Mouse (Mus musculus) urinary bladder, postnatal 14 days (tissue): ENCODE results near the gene Gm19684.
"Not testable (repeated sequence)": the region's sequence is repeated elsewhere in the genome, so short reads cannot be mapped to it uniquely, and the experiment has no call there.

Experiments used
- DNase-seq: peaks from one replicate; pipeline ENCODE4 v3.0.0; 2021; ENCODE audit warnings: low spot score

Gene Gm19684

DNA sequence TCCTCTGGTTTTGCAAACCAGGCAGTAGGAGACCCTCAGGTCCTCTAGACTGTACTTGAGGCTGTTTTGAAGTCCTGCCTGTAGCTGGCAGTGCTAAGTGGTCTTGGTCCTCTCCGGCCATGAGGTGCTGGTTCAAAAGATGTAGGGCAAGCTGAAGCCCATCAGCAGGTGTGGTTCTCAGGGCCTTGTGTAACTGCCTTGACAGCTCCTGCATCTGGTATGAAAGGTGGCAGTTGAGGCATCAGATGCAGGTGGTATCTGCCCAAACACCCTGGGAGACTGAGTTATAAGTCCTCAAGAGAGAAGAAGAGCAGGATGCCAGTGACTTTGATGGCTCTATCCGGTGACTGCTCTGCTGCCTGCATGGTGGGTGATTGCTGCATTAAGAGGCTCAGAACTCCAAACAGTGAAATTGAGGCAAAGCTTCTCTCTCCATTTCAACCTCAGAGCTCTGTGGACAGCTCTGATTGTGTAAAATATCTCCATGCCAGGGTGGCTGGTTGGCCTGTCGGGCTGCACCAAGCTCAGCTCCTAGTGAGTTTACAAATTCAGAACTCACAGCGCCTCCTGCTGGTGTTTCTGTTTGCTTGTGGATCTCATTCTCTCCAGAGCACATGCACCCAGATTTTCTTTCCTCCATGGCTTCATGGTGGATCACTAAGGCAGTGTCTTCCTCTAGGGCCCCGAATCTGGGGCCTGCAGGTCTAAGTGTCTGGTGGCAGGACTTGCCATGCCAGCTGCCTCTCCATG is 10.2 kb downstream of the Gm19684 start:
- no peak for DNase-seq

DNA sequence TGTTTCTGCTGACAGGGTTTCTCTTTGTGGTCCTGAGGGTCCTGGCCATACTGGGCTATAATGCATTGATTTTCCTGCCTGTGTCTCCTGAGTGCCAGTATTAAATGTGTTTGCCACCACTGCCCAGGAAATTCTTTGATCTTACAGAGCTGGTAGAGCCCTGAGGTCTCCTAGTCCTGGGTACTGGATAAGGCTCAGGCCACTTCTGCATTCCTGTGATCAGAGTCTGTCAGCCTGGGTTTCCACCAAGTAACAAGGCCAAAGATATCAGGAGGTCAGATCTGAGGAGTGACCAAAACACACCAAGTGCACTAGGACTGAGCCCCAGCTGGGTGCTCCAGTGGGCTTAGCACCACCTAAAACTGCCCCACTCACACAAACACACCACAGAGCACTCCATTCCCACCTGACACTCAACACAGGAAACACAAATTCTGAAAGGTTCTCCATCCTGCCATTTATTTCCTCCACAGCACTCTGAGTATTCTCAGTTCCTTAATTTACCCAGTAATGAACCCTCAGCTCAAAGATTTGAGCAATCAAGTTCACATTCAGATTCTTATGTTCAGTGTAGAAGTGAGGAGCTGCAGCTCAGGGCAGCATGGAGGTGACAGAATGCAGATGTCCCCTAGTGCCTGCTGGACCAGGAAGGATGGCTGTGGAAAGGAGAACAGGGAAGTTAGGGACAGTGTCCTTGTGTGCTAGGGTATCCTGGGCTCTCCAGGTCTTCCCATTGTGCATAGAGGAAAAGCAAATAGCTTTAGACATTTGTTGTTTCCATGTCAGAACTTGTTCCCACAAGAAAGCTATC is 14.1 kb downstream of the Gm19684 start:
- not testable (repeated sequence) for DNase-seq

DNA sequence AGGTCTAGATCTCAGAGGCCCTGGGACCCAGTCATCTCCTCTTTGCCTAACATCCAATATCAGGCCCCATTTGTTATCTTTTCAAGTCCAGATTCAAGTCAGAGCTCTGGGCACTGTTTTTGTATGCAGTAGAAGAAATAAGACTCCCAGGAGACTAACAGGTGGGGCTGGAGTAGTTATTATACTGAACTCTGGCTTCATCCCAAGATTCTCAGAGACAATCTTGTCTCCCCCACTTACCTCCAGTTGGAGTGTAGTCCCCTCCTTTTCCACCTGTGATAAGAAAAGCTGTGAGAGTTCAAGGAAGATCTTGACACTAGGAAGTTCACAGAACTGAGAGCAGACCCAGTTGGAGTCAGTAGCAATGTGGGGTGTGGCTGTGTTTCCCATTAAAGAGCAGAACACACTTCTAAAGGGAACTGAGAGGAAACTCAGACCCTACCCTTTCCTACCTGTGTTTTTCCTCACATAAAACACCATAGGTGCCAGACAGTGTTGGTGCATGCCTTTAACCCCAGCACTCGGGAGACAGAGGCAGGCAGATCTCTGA is 14.9 kb downstream of the Gm19684 start:
- DNase-seq = not testable (repeated sequence)

DNA sequence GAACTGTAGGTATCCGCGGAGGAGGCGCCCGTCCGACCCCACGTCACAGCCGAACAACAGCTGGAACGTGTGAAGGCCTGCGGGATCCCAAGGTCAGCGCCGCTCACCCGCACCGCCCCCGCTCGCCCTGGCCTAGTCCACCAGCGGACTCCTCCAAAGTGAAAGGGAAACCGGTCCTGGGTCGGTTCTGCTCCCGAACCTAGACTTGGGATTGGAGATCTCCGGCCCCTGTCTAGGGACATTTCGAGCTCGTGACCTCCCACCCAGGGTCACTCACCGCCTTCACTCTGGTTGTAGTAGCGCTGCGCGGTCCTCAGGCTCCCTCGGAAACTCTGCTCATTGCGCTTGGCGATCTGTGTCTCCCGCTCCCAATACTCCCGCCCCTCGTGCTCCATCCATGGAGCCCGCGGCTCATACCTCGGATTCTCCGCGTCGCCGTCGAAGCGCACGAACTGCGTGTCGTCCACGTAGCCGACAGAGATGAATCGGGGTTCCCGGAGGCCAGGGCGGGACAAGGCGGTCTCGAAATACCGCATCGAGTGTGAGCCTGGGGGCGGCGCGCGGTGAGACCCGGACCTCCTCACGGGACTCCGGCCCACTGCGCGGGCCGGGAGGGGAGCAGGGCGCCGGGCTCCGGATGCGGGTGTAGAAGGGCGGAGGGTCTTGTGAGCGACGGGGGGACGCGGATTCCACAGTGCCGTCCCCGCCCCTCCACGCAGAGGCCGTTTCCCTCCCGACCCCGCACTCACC is 23.8 kb downstream of the Gm19684 start:
- DNase-seq = no peak

DNA sequence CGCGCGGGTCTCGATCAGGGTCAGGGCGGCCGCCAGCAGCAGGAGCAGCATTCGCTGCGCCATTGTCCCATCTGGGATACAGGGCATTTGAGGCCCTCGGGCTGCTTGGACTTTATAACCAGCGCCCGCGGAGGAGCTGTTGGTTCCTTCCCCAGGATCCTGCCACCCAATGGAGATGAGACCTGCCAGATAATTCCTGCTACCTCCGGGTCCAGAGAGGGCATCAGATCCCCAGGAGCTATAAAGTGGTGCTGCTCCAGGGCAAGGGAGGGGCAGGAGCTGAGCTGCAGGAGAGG is 24.3 kb downstream of the Gm19684 start:
- DNase-seq = not testable (repeated sequence)

DNA sequence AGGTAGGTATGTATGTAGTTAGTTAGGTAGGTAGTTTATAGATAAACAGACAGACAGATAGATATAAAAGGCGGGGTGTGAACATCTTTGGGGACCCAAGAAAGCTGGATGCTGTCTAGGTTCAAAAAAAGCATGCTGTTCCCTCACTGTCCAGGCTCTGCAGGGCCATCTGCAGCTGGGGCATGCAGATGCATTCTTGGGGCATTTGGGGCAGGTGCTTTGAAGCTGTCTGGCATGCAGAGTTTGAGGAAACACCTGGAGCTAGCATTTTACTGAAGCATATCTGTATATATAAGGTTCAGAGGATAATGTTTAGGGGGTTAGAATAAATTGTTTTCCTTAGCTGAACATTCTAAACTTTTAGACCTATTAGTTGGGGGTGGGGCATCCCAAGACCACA is 25.5 kb downstream of the Gm19684 start:
- DNase-seq = not testable (repeated sequence)

DNA sequence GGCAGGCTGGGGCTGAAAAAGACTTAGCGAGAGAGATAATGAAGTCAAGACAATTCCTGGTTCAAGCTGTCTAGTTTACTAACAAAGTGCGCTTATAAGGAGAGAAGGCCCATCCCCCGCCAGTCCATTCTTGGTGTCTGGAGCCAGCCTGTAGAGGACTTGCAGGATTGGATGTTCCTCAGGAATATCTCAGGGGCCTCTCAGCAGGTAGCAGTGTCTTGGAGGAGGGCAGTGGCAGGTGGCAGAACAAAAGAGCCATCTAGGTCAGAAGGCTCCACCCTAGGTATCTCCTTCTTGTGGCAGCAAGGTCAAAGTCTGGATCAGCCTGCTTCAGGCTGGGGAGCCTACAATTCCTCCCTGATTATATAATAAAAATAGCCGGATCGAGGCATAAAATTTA is 27.0 kb downstream of the Gm19684 start:
- not testable (repeated sequence) for DNase-seq

DNA sequence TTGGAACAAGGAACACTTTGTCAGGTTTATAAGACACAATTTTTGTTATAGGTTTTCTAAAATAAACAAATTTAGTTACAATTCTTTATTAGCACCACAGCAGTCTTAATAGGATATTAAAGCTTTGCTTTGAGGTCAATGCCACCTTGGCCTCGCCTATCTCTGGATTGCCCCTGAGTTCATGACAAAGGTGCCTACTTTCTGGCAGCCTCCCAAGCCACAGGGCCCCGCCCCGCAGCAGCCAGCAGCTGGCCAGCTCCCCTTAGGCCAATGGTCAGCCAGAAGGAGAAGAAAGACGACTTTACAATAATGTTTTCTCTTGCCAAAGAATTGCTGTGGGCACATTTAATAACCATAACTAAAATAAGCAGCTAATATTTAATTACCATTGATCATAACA is 29.7 kb downstream of the Gm19684 start:
- not testable (repeated sequence) for DNase-seq

DNA sequence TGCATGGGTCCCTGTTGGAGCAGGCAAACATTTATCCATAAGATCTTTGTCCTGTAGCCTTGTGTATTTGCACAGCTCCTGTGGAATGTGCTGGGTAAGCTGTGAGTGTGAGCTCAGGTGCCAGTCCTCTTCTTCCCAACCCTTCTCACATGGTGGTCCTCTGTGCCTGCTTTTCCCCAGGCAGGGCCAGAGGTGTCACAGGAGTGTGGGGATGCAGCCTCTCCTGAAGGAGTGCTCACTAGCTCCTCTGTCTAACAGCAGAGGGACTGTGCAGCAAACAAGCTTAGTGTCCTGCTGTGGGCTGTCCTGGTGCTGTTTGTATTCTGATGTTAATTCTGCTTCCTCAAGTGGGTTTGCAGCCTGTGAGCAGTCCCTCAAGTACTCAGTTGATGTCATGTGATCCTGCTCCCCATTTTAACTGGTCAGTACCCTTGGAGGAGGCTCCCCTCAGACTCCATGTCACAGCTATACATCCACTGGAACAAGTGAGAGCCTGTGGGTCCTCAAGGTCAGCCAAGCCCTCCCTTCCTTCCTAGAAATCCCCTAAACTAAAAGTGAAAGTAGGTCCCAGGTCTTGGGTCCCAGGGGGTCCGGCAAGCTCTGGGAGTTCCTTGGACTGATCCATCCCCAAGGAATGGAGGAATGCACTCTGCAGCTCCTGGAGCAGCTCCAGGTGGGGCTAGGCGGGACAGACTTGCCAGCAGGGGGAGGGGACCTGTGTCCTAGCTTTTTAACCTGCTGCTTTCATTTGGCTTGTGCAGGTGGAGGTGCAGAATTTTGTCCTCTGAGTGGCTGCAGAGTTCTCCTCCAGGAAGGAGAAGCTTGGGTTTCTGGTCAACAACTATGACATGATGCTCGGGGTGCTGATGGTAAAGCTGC is 33.0 kb downstream of the Gm19684 start:
- DNase-seq = no peak

DNA sequence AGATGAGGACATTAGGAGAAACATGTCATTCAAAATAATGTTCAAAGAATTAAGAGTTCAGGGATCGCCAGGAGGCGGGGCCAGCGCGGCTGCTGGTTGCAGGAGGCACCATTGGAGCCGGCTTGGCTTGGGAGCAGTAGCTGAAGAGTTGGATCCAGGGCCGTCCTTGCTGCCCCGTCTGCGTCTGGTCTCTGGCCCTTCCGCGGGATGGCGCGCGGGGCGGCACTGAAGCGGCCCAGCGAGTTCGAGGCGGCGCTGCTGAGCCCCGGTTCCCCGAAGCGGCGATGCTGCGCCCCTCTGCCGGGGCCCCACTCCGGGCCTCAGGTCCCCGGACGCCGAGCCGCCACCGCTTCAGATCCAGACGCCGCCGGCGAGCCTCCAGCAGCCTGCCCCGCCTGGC is 36.3 kb downstream of the Gm19684 start:
- DNase-seq = not testable (repeated sequence)

DNA sequence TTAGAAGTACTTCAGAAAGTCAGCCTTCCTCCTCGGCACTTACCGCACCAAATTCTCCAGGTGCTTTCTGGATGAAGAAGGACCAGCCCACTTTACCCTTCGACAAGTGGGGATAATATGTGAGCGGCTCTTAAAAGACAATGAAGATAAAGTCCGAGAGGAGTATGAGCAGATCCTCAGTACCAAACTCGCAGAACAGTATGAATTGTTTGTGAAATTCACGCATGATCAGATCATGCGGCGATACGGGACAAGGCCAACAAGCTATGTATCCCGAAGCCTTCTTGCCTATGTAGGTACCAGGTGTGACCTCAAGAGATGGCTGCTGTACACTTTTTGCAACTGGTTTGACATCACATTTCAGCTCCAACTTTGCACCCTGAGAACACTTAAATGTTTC is 36.8 kb downstream of the Gm19684 start:
- DNase-seq = not testable (repeated sequence)

DNA sequence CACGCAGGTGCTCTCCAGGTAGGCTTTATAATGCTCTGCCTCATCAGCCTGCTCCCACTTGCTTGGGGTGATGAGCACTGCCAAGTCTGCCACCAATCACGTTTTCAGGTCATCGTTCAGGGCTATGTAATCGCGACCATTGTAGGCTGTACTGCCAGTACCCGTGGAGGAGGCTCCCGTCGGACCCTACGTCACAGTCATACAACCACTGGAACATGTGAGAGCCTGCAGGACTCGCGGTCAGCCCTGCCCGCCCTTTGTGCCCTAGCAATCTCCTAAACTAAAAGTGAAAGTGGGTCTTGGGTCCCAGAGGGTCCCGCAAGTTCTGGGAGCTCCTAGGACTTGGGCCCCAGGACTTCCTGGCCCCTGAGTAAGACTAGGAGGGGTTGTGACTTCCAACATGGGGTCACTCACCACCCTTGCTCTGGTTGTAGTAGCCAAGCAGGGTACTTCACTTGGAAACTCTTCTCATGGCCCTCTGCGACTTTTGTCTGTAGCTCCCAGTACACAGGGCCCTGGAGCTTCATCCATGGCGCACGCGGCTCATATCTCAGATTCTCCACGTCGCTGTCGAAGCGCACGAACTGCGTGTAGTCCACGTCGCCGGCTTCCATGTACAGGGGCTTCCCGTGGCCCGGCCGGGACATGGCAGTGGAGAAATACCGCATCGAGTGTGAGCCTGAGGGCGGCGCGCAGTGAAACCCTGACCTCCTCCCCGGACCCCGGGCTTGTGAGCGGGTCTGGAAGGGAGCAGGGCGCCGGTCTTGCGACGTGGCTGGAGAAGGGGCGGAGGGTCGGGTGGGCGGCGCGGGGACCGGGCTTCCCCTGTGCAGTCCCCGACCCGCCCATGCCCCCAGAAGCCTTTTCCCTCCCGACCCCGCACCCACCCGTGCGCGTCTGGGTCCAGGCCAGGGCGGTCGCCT is 39.9 kb downstream of the Gm19684 start:
- DNase-seq = no peak

DNA sequence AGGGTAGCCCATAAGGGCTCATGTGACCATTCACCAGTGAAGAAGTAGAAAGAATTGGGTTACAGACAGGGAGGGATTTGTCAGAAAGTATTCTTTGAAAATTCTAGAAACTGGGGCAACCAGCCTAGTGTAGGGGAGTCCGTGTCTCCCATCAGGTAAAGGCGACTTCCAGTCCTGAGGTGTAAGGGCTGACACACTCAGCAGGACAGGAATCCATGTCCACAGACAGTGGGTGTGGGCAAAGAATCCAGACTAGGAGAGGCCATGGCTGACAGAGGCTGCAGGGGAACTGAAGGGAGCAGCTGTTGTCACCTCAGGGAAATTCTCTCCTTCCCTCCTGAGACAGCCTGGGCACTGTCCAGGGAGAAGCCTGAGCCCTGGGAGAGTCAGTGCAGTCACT is 45.4 kb downstream of the Gm19684 start:
- not testable (repeated sequence) for DNase-seq

DNA sequence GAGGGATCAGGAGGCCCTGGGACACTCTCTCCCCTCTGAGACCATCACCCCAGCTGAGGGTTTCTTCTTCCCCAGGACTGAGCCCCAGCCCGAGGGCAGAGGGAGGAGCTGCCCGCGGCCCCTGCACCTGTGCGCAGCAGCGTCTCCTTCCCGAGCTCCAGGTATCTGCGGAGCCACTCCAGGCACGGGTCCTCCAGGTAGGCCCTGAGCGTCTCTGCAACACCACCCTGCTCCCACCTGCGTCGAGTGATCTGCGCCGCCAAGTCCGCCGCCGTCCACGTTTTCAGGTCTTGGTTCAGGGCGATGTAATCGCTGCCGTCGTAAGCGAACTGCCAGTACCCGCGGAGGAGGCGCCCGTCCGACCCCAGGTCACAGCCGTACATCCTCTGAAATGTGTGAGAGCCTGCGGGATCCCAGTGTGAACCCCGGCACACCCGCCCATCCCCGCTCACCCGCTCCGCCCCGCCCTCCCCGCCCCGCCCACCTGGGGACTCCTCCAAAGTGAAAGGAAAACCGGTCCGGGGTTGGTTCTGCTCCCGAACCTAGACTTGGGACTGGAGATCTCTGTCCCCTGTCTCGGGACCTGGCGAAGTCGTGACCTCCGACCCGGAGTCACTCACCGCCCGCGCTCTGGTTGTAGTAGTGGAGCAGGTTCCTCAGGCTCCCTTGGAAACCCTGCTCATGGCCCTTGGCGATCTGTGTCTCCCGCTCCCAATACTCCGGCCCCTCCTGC is 46.0 kb downstream of the Gm19684 start:
- DNase-seq = no peak

DNA sequence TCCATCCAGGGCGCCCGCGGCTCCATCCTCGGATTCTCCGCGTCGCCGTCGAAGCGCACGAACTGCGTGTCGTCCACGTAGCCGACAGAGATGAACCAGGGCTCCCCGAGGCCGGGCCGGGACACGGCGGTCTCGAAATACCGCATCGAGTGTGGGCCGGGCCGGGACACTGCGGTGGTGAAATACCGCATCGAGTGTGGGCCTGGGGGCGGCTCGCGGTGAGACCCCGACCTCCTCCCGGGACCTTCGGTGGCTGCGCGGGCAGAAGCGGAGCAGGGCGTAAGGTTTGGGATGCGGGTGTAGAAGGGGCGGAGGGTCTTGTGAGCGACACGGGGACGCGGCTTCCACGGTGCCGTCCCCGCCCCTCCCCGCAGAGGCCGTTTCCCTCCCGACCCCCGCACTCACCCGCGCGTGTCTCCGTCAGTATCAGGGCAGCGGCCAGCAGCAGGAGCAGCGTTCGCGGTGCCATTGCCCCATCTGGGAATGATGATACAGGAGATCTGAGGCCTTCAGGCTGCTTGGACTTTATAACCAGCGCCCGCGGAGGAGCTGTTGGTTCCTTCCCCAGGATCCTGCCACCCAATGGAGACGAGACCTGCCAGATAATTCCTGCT is 46.7 kb downstream of the Gm19684 start, which contains the start of gene Gm8909:
Gene Gm8909 (minus strand): TSS at position 499 of the 614 bp plus-strand sequence.
- peak; percentile 5 for DNase-seq

DNA sequence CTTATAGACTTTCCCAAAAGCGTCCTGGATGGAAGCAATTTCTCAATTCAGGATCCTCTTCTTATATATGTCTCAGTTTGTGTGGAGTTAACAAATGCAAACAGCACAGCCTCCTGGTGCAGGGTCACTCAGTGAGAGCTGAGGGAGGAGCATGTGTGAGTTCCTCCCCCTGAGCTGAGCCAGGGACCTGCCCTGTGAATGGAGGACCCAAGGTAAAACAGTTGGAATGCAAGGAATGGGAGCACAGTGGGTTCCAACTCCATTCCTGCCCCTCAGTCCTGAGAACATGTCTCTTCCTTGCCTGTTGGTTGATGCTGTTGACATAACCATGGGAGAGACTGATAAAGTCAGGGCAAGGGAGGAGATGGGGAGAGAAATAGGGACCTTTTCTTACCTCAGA is 47.6 kb downstream of the Gm19684 start:
- DNase-seq = not testable (repeated sequence)

DNA sequence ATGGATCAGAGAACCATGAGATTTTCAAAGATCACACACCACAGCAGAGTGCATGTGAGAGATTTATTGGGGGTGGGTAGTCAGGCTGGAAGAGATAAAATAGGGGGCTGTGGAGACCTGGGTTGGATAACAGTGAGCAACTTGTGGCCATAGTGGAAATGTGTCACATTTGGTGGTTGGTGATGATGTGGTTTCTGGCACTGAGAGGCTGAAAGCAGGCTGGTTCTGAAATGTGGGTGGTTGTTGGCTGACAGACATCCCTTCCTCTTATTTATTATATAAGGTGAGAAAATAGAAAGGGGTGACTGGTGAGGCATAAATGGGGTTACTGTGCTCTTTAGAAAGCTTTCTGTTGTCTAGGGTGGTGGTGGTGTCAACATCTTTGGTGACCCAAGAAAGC is 48.3 kb downstream of the Gm19684 start:
- DNase-seq = no peak

DNA sequence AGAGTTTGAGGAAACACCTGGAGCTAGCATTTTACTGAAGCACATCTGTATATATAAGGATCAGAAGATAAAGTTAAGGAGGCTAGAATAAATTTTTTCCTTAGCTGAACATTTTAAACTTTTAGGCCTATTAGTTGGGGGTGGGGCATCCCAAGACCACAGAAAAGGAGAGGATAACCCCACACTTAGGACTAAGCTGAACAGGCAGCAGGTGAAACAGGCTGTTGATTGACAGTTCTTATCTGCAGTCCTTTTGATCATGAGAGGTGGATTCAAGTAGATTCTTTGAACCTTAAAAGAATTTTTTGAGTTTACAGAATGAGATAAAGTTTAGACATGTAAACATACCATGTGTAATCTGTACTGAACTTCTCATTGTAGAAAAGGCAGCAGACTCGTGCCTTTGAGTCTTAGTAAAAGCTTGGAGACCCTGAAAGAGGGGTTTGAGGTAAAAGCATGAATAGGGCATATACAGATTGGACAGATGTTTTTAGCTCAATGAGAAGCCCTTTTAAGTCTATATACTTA is 48.9 kb downstream of the Gm19684 start:
- no peak for DNase-seq

DNA sequence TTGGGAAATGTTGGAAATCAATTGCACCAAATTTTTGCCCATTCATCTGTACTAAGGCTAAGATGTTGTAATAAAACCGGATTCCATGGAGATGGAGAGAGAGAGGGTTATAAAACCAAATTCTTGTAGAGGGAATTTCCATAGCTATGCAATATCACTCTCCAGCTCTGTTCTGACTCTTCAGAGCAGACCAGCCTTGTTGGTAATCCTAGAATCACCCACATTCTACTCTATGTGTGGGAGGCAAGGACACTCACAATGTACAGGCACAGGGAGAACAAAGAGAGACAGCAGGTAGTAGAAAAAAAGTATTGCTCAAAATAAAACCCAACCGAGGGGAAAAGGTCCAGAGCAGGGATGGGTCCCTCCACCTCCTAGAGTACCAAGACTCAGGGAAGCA is 54.7 kb downstream of the Gm19684 start:
- DNase-seq = not testable (repeated sequence)
